Mouse (Mus musculus) right cerebral cortex, postnatal 14 days (tissue): ENCODE measurements at regions not wholly inside any gene's neighbourhood (a gene's known extent, or its start where the extent isn't known, plus 50 kb on each side); places are given as distances from the start of the nearest gene placed in this dataset.
"Not testable (repeated sequence)": the region's sequence is repeated elsewhere in the genome, so short reads cannot be mapped to it uniquely, and the experiment has no call there.

Experiments used
- DNase-seq: peaks from one replicate; pipeline ENCODE4 v3.0.0; 2022

- DNase-seq, result no peak
These were observed 59.6 kb downstream of the Fasl start for GRCm38 (mm10) chr1:161728546-161729206.

- DNase-seq, result not testable (repeated sequence)
These were observed 60.9 kb downstream of the Fasl start for GRCm38 (mm10) chr1:161727357-161727756.

GRCm38 (mm10) chr1:161726098-161726497, 62.2 kb downstream of the Fasl start:
- not testable (repeated sequence) for DNase-seq

GRCm38 (mm10) chr1:161719876-161720275, 68.4 kb downstream of the Fasl start:
- DNase-seq, result no peak

- DNase-seq, result no peak
These were observed 70.0 kb downstream of the Fasl start for GRCm38 (mm10) chr1:161718254-161718653.

GRCm38 (mm10) chr1:161712918-161713317, 75.4 kb downstream of the Fasl start:
- DNase-seq, result peak; percentile 84

GRCm38 (mm10) chr1:161712283-161712682, 76.0 kb downstream of the Fasl start:
- DNase-seq, result no peak

GRCm38 (mm10) chr1:161707049-161707448, 81.2 kb downstream of the Fasl start:
- DNase-seq, result no peak

- DNase-seq, result no peak
These were observed 83.3 kb downstream of the Fasl start for GRCm38 (mm10) chr1:161704961-161705360.

- DNase-seq, result no peak
These were observed 83.8 kb downstream of the Fasl start for GRCm38 (mm10) chr1:161704527-161704926.

- DNase-seq, result no peak
These were observed 92.4 kb downstream of the Fasl start for GRCm38 (mm10) chr1:161695886-161696285.

- DNase-seq, result no peak
These were observed 94.5 kb downstream of the Fasl start for GRCm38 (mm10) chr1:161693768-161694160.

- no peak for DNase-seq
These were observed 95.2 kb downstream of the Fasl start for GRCm38 (mm10) chr1:161692836-161693767.

GRCm38 (mm10) chr1:161688946-161689345, 99.3 kb downstream of the Fasl start:
- no peak for DNase-seq

- DNase-seq, result peak; percentile 61
These were observed 100.7 kb downstream of the Fasl start for GRCm38 (mm10) chr1:161687548-161687947.

GRCm38 (mm10) chr1:161680558-161680957, 107.7 kb downstream of the Fasl start:
- DNase-seq, result no peak

GRCm38 (mm10) chr1:161670937-161671336, 117.4 kb downstream of the Fasl start:
- no peak for DNase-seq

GRCm38 (mm10) chr1:161664321-161664720, 124.0 kb downstream of the Fasl start:
- DNase-seq, result no peak

- DNase-seq, result no peak
These were observed 124.9 kb downstream of the Fasl start for GRCm38 (mm10) chr1:161663351-161663750.

GRCm38 (mm10) chr1:161662241-161662640, 126.1 kb downstream of the Fasl start:
- no peak for DNase-seq

- DNase-seq, result no peak
These were observed 130.8 kb downstream of the Fasl start for GRCm38 (mm10) chr1:161657511-161657910.

- no peak for DNase-seq
These were observed 138.9 kb downstream of the Fasl start for GRCm38 (mm10) chr1:161649387-161649786.

- no peak for DNase-seq
These were observed 137.6 kb downstream of the Tnfsf18 start for GRCm38 (mm10) chr1:161632098-161632497.

- no peak for DNase-seq
These were observed 126.8 kb downstream of the Tnfsf18 start for GRCm38 (mm10) chr1:161621291-161621690.
